Mouse (Mus musculus) stomach, embryonic 14.5 days (tissue): ENCODE data around the gene Tbc1d1. TPM values are rescaled to one million over a fixed set of nuclear protein-coding genes. Genes with fewer than 3 reads are reported as not detected.

Experiments
- ATAC-seq: fragments of 200-750 bp; cut with Nextera tagmentation; 2 replicates; pipeline ENCODE4 v1.8.0; 2017; ENCODE audit warnings: low read depth, moderate TSS enrichment; ENCODE audit not compliant: insufficient number of reproducible peaks, insufficient read depth, low FRiP score
- H3K27ac ChIP-seq: fragments of 300-500 bp; sonication (generic); 2 replicates; pipeline ENCODE4 v1.5.1; 2014; ENCODE audit warnings: mild to moderate bottlenecking, low read length, moderate library complexity, mixed read lengths
- H3K27me3 ChIP-seq: fragments of 300-500 bp; sonication (generic); 2 replicates; pipeline ENCODE4 v1.6.1; 2014; ENCODE audit warnings: low read length, control low read depth, mixed read lengths; ENCODE audit not compliant: control insufficient read depth, insufficient read depth
- H3K36me3 ChIP-seq: fragments of 300-500 bp; sonication (generic); 2 replicates; pipeline ENCODE4 v1.6.1; 2014; ENCODE audit warnings: mild to moderate bottlenecking, control low read depth, low read length, moderate library complexity, mixed read lengths; ENCODE audit not compliant: control insufficient read depth, insufficient read depth
- H3K4me1 ChIP-seq: fragments of 300-500 bp; sonication (generic); 2 replicates; pipeline ENCODE4 v1.6.1; 2014; ENCODE audit warnings: low read length, control low read depth, mixed read lengths; ENCODE audit not compliant: control insufficient read depth, insufficient read depth
- H3K4me2 ChIP-seq: fragments of 300-500 bp; sonication (generic); replicated peaks from 2 replicates; pipeline ENCODE4 v1.6.1; 2014; ENCODE audit warnings: low read depth, low read length, control low read depth
- H3K4me3 ChIP-seq: fragments of 300-500 bp; sonication (generic); 2 replicates; pipeline ENCODE4 v1.5.1; 2014; ENCODE audit warnings: low read depth, low read length, control low read depth
- H3K9ac ChIP-seq: fragments of 300-500 bp; sonication (generic); replicated peaks from 2 replicates; pipeline ENCODE4 v1.6.1; 2014; ENCODE audit warnings: low read depth, mild to moderate bottlenecking, control low read depth, low read length, moderate library complexity, mixed read lengths
- H3K9me3 ChIP-seq: fragments of 300-500 bp; sonication (generic); 2 replicates; pipeline ENCODE4 v1.6.1; 2016; ENCODE audit warnings: low read depth, low read length, control low read depth; ENCODE audit not compliant: control insufficient read depth
- WGBS: fragments of 180-500 bp; shearing (Covaris S2); extraction: QIAGEN DNeasy Blood & Tissue Kit; methylation state at CpG from one replicate; pipeline ENCODE4 v1.1.7; 2014; 5-methylcytosine and 5-hydroxymethylcytosine counted together
- polyA plus RNA-seq: library from polyadenylated mRNA; unstranded; fragments of >200 nt; fragmentation: Nextera tagmentation; extraction: Ambion mirVana; gene quantifications from 2 replicates; pipeline ENCODE4 v1.2.1, GENCODE M21; 2014

Tbc1d1 gene
- polyA plus RNA-seq, 1 experiment from 2014 or later: 37.2 TPM

- Histone ChIP-seq H3K36me3 (no peaks in the 10 kb centered on the region), H3K9ac (no peak overlapping the region)
- WGBS: 86% methylated on average over 3 of the region's 3 CpGs
Measured at GRCm38 (mm10) chr5:64164414-64164813, 8.3 kb downstream of the Tbc1d1 start.

GRCm38 (mm10) chr5:64165826-64166225, 9.7 kb downstream of the Tbc1d1 start:
- H3K4me3 ChIP-seq: no peak overlapping the region
- H3K9ac ChIP-seq: no peak overlapping the region
- WGBS: 79% methylated on average over 2 of the region's 2 CpGs
- no peaks in the 10 kb centered on the region; the same call in 1 of the 2 replicates for H3K4me1 ChIP-seq
- no peak overlapping the region for H3K4me2 ChIP-seq
- H3K27ac ChIP-seq: no peak overlapping the region
- H3K9me3 ChIP-seq: no peaks in the 10 kb centered on the region
- ATAC-seq: no peak
- no peaks in the 10 kb centered on the region for H3K27me3 ChIP-seq
- no peaks in the 10 kb centered on the region for H3K36me3 ChIP-seq

More at GRCm38 (mm10) chr5:64164414-64164813, 8.3 kb downstream of the Tbc1d1 start:
- no peak overlapping the region for H3K27ac ChIP-seq
- ATAC-seq: no peak
- no peaks in the 10 kb centered on the region for H3K27me3 ChIP-seq
- no peaks in the 10 kb centered on the region for H3K9me3 ChIP-seq
- no peak overlapping the region for H3K4me3 ChIP-seq
- H3K4me1 ChIP-seq: peaks cover under 1% of the 10 kb centered on the region; the same call in 1 of the 2 replicates
- no peak overlapping the region for H3K4me2 ChIP-seq

- ATAC-seq: no peak
- H3K4me3 ChIP-seq: no peak overlapping the region
- WGBS: 93% methylated on average over 10 of the region's 10 CpGs
Measured at GRCm38 (mm10) chr5:64168990-64169540, 13.0 kb downstream of the Tbc1d1 start.

GRCm38 (mm10) chr5:64172884-64173283, 16.8 kb downstream of the Tbc1d1 start:
- no peaks in the 10 kb centered on the region for H3K27me3 ChIP-seq

More at GRCm38 (mm10) chr5:64168990-64169540, 13.0 kb downstream of the Tbc1d1 start:
- no peaks in the 10 kb centered on the region for H3K27me3 ChIP-seq
- no peak overlapping the region for H3K27ac ChIP-seq
- H3K9me3 ChIP-seq: no peaks in the 10 kb centered on the region
- H3K4me2 ChIP-seq: no peak overlapping the region
- no peaks in the 10 kb centered on the region for H3K4me1 ChIP-seq
- H3K36me3 ChIP-seq: no peaks in the 10 kb centered on the region
- H3K9ac ChIP-seq: no peak overlapping the region

GRCm38 (mm10) chr5:64173302-64173701, 17.2 kb downstream of the Tbc1d1 start:
- no peaks in the 10 kb centered on the region for H3K9me3 ChIP-seq
- no peaks in the 10 kb centered on the region for H3K27me3 ChIP-seq
- H3K4me1 ChIP-seq: 0 out of 2 replicates have a peak, but pooled peaks cover 3% of the 10 kb centered on the region
- H3K4me2 ChIP-seq: no peak overlapping the region
- no peak overlapping the region for H3K27ac ChIP-seq
- H3K9ac ChIP-seq: no peak overlapping the region
- no peaks in the 10 kb centered on the region for H3K36me3 ChIP-seq
- no peak overlapping the region for H3K4me3 ChIP-seq
- 83% methylated on average over 16 of the region's 16 CpGs for WGBS
- no peak for ATAC-seq

More at GRCm38 (mm10) chr5:64172884-64173283, 16.8 kb downstream of the Tbc1d1 start:
- no peak overlapping the region for H3K9ac ChIP-seq
- 77% methylated on average over 3 of the region's 3 CpGs for WGBS
- no peaks in the 10 kb centered on the region for H3K9me3 ChIP-seq
- no peak for ATAC-seq
- no peaks in the 10 kb centered on the region for H3K36me3 ChIP-seq
- H3K4me3 ChIP-seq: no peak overlapping the region
- H3K4me2 ChIP-seq: no peak overlapping the region
- no peak overlapping the region for H3K27ac ChIP-seq
- H3K4me1 ChIP-seq: 0 out of 2 replicates have a peak, but pooled peaks cover 3% of the 10 kb centered on the region

GRCm38 (mm10) chr5:64174429-64174935, 18.4 kb downstream of the Tbc1d1 start:
- ATAC-seq: no peak
- H3K4me2 ChIP-seq: no peak overlapping the region
- H3K27me3 ChIP-seq: no peaks in the 10 kb centered on the region
- WGBS: 72% methylated on average over 5 of the region's 5 CpGs
- no peaks in the 10 kb centered on the region for H3K36me3 ChIP-seq
- H3K9ac ChIP-seq: no peak overlapping the region
- 0 out of 2 replicates have a peak, but pooled peaks cover 3% of the 10 kb centered on the region for H3K4me1 ChIP-seq
- H3K9me3 ChIP-seq: no peaks in the 10 kb centered on the region
- no peak overlapping the region for H3K27ac ChIP-seq
- no peak overlapping the region for H3K4me3 ChIP-seq

GRCm38 (mm10) chr5:64180548-64180947, 24.4 kb downstream of the Tbc1d1 start:
- ATAC-seq: no peak
- H3K27ac ChIP-seq: no peak overlapping the region
- H3K36me3 ChIP-seq: no peaks in the 10 kb centered on the region
- H3K4me1 ChIP-seq: 0 out of 2 replicates have a peak, but pooled peaks cover 3% of the 10 kb centered on the region
- 57% methylated on average over 8 of the region's 8 CpGs for WGBS
- H3K9me3 ChIP-seq: no peaks in the 10 kb centered on the region
- no peak overlapping the region for H3K9ac ChIP-seq
- no peak overlapping the region for H3K4me2 ChIP-seq
- H3K27me3 ChIP-seq: no peaks in the 10 kb centered on the region
- H3K4me3 ChIP-seq: no peak overlapping the region

GRCm38 (mm10) chr5:64183712-64184111, 27.6 kb downstream of the Tbc1d1 start:
- no peak overlapping the region for H3K9ac ChIP-seq
- no peak overlapping the region for H3K27ac ChIP-seq
- no peak overlapping the region for H3K4me2 ChIP-seq
- no peak for ATAC-seq
- no peaks in the 10 kb centered on the region for H3K36me3 ChIP-seq
- 63% methylated on average over 4 of the region's 4 CpGs for WGBS
- no peaks in the 10 kb centered on the region for H3K9me3 ChIP-seq
- no peak overlapping the region for H3K4me3 ChIP-seq
- H3K27me3 ChIP-seq: no peaks in the 10 kb centered on the region
- no peaks in the 10 kb centered on the region for H3K4me1 ChIP-seq
